Mouse (Mus musculus) liver, embryonic 14.5 days (tissue): ENCODE measurements at regions not wholly inside any gene's neighbourhood (a gene's known extent, or its start where the extent isn't known, plus 50 kb on each side); places are given as distances from the start of the nearest gene placed in this dataset.

Source experiments
- ATAC-seq: fragments of 200-750 bp; cut with Nextera tagmentation; 2 replicates; pipeline ENCODE4 v1.8.0; 2017; ENCODE audit warnings: moderate number of reproducible peaks, mild to moderate bottlenecking, moderate library complexity; ENCODE audit not compliant: insufficient read depth
- DNase-seq, 3 experiments: peaks; one replicate each; pipeline ENCODE4 v3.0.0-alpha.2; 2012 to 2013; ENCODE audit warnings: low read depth in 3 of 3, low spot score in 3 of 3
- H3K27ac ChIP-seq: fragments of 300-500 bp; sonication (generic); 2 replicates; pipeline ENCODE4 v1.5.1; 2014; ENCODE audit warnings: moderate library complexity, mild to moderate bottlenecking, control low read depth, inconsistent platforms
- H3K27me3 ChIP-seq: fragments of 300-500 bp; sonication (generic); 2 replicates; pipeline ENCODE4 v1.6.1; 2014; ENCODE audit warnings: mild to moderate bottlenecking, low read length, moderate library complexity; ENCODE audit not compliant: control insufficient read depth, insufficient read depth
- H3K36me3 ChIP-seq: fragments of 300-500 bp; sonication (generic); replicated peaks from 2 replicates; pipeline ENCODE4 v1.6.1; 2014; ENCODE audit warnings: low read depth; ENCODE audit not compliant: control insufficient read depth, insufficient read depth
- H3K4me1 ChIP-seq, 2 experiments: fragments of 200-500 bp in 1 of 2; fragments of 300-500 bp in 1 of 2; sonication (generic) in 1 of 2; replicated peaks; 2 replicates each; pipeline ENCODE4 v1.6.1; 2012 to 2014; ENCODE audit warnings: antibody characterized with exemption in 1 of 2, inconsistent platforms in 1 of 2, low read length in 1 of 2; ENCODE audit not compliant: control insufficient read depth in 2 of 2, insufficient read depth in 2 of 2
- H3K4me2 ChIP-seq: fragments of 300-500 bp; sonication (generic); 2 replicates; pipeline ENCODE4 v1.6.1; 2014; ENCODE audit warnings: low read depth, mild to moderate bottlenecking, control low read depth, moderate library complexity
- H3K4me3 ChIP-seq, 2 experiments: fragments of 200-500 bp in 1 of 2; fragments of 300-500 bp in 1 of 2; sonication (generic) in 1 of 2; 2 replicates each; pipeline ENCODE4 v1.5.1; 2012 to 2014; ENCODE audit warnings: low read depth in 2 of 2, low read length in 2 of 2, mild to moderate bottlenecking in 2 of 2, control low read depth in 1 of 2, inconsistent platforms in 1 of 2, moderate library complexity in 1 of 2; ENCODE audit not compliant: insufficient read depth in 1 of 2
- H3K9ac ChIP-seq: fragments of 300-500 bp; sonication (generic); replicated peaks from 2 replicates; pipeline ENCODE4 v1.6.1; 2014; ENCODE audit warnings: mild to moderate bottlenecking, control low read depth, moderate library complexity
- H3K9me3 ChIP-seq: fragments of 300-500 bp; sonication (generic); 2 replicates; pipeline ENCODE4 v1.6.1; 2016; ENCODE audit warnings: low read length, mixed read lengths; ENCODE audit not compliant: control insufficient read depth
- CTCF ChIP-seq: IDR thresholded peaks from 2 replicates; pipeline ENCODE4 v1.5.1; 2016; ENCODE audit warnings: antibody characterized with exemption, low read depth, control low read depth
- EP300 ChIP-seq: IDR thresholded peaks from 2 replicates; pipeline ENCODE4 v1.6.1; 2016; ENCODE audit warnings: antibody characterized with exemption, low read depth
- WGBS: fragments of 180-500 bp; shearing (Covaris S2); extraction: QIAGEN DNeasy Blood & Tissue Kit; methylation state at CpG from one replicate; pipeline ENCODE4 v1.1.7; 2014; ENCODE audit not compliant: insufficient replicate concordance; 5-methylcytosine and 5-hydroxymethylcytosine counted together

DNA sequence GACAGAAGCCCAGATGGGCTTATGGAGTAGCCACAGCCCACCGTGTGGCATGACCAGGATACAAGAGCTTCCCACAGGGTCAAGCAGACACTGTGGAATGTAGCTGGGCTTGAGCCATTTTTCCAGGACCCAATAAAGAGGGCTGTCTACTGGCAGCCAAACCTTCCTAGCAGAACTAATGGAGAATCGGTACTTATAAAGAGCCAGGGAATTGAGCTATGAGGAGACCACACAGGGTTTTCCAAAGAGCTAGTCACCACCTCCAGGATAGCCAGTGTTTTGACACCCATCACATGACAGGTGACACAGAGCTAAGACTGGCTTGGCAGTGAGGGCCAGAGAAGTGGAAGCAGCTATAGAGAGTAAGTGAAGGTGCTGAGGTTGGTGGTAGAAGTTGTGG lies 149.9 kb downstream of the Map2k4 start:
- Histone ChIP-seq H3K27ac (no peak overlapping the region), H3K27me3 (no peaks in the 10 kb centered on the region), H3K4me3 (no peak overlapping the region), H3K4me2 (no peak overlapping the region), H3K4me1 (no peaks in the 10 kb centered on the region), H3K9ac (no peak overlapping the region), H3K9me3 (no peaks in the 10 kb centered on the region), H3K36me3 (no peaks in the 10 kb centered on the region)
- ATAC-seq (no peak), DNase-seq (no peak)
- TF ChIP-seq EP300 (no peak), CTCF (no peak)
- 71% methylated on average over 2 of the region's 2 CpGs for WGBS

DNA sequence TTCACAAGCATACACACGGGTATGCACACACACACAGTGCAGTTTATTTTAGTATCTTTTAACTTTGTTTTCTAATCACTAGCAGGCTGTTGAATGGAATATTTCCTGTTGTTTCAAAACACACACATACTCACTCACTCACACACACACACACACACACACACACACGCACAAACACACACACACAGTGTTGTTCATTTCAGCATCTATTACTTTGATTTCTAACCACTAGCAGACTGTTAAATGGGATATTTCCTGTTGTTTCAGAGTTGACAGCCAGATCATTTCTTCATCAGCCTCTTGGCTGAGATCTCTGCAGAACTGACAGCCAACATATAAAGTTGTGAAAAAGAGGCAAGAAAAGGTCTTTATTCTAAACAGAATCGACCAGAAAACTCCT lies 150.9 kb downstream of the Map2k4 start:
- Histone ChIP-seq H3K9me3 (no peaks in the 10 kb centered on the region), H3K27me3 (no peaks in the 10 kb centered on the region), H3K4me2 (no peak overlapping the region), H3K36me3 (no peaks in the 10 kb centered on the region), H3K9ac (no peak overlapping the region), H3K4me3 (no peak overlapping the region), H3K4me1 (no peaks in the 10 kb centered on the region), H3K27ac (no peak overlapping the region)
- 50% methylated on average over 3 of the region's 3 CpGs for WGBS
- TF ChIP-seq CTCF, result no peak
- no peak for DNase-seq
- ATAC-seq, result no peak

DNA sequence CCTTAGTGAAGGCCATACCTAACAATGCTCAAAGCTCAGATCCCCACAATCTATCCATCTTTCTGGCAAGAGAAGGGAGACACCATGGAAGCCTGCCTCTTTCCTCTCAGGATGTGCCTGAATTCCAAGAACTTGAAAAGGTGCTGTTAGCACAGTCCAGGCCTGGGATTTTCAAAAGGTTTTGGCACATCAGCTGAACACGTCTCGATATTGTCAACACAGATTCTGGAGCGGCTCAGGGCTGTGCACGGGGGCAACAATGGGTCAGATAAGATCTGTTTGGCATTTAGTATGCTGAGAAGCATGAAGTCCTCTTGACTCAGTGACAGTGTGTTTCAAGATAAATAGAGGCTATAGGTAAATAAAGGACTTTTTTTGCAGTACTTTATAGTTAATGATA lies 152.8 kb downstream of the Map2k4 start:
- Histone ChIP-seq H3K4me3 (no peak overlapping the region), H3K4me2 (no peak overlapping the region), H3K9me3 (no peaks in the 10 kb centered on the region), H3K27ac (no peak overlapping the region), H3K9ac (no peak overlapping the region), H3K27me3 (no peaks in the 10 kb centered on the region), H3K36me3 (no peaks in the 10 kb centered on the region), H3K4me1 (no peaks in the 10 kb centered on the region)
- TF ChIP-seq EP300, result no peak
- no peak for TF ChIP-seq CTCF
- WGBS, result 64% methylated on average over 4 of the region's 4 CpGs
- no peak for DNase-seq
- no peak for ATAC-seq

DNA sequence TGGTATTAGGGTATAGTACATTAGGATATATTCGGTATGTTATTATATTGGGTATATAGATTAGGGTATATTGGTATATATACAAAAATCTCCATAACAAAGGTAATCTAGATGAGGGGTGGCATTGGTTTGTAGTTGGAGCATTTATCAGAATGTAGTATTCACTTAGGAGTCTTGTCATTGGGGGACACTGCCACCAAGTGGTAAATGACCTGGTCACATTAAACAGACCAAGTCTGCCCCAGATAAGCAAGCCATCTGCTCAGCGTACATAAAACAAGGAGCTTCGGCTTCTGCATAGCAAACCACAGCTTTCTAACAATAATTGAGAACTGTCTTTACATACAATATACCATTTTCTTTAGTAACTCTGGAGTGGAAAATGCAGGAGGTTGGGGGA lies 156.9 kb downstream of the Map2k4 start:
- no peak for ATAC-seq
- no peaks in the 10 kb centered on the region for H3K27me3 ChIP-seq
- H3K4me2 ChIP-seq, result no peak overlapping the region
- no peak overlapping the region for H3K9ac ChIP-seq
- H3K4me3 ChIP-seq, result no peak overlapping the region
- no peak for DNase-seq
- H3K4me1 ChIP-seq, result peaks cover 6 to 8% of the 10 kb centered on the region in 2 experiments
- no peak for TF ChIP-seq EP300
- TF ChIP-seq CTCF, result peak; percentile 44
- H3K27ac ChIP-seq, result no peak overlapping the region
- 55% methylated on average over 3 of the region's 3 CpGs for WGBS
- H3K36me3 ChIP-seq, result no peaks in the 10 kb centered on the region
- H3K9me3 ChIP-seq, result no peaks in the 10 kb centered on the region

DNA sequence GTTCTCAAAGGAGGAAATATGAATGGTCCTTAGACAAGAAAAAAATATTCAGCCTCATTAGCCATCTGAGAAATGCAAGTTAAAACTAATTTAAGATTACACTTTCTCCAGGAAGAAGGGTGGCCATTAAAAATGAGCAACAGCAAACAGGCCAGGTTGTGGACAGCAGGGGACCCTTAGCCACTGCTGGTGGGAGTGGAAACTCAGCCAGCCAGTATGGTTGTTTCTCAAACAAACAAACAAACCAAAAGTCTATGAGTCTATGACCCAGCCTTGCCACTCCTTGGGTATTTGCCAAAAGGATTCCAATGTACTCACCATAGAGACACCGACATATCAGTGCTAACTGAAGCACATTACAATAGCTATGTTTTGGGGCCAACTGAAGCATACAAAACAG lies 157.7 kb downstream of the Map2k4 start:
- no peaks in the 10 kb centered on the region for H3K9me3 ChIP-seq
- 91% methylated on average over 1 of the region's 1 CpGs for WGBS
- H3K36me3 ChIP-seq, result no peaks in the 10 kb centered on the region
- DNase-seq (no peak), ATAC-seq (no peak)
- H3K27ac ChIP-seq, result no peak overlapping the region
- H3K4me1 ChIP-seq, result peaks cover 6 to 8% of the 10 kb centered on the region in 2 experiments
- no peak overlapping the region for H3K4me3 ChIP-seq
- no peak for TF ChIP-seq EP300
- no peak for TF ChIP-seq CTCF
- no peak overlapping the region for H3K4me2 ChIP-seq
- no peaks in the 10 kb centered on the region for H3K27me3 ChIP-seq
- H3K9ac ChIP-seq, result no peak overlapping the region

DNA sequence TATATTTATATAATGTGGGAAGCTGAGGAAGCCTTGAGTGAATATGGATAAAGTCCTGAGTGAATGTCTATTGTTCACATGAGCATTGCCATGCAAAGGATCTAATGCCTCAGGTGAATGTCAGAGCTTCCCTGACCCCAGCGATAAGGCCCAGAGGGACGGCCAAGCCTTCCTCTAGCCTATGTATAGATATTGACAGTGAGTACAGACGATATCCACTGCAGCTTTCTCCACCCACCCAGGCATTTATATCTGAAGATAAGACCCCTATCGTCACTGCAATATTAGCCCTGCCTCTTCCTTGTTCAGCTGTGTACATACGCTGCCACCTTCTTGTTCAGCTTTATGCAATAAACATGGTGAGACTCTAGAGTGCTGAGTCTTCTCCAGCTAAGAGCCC lies 158.8 kb downstream of the Map2k4 start:
- DNase-seq (peak in 1 of 3 experiments; percentile 3), ATAC-seq (peak; percentile 77)
- peaks cover 6 to 8% of the 10 kb centered on the region in 2 experiments for H3K4me1 ChIP-seq
- no peak overlapping the region for H3K27ac ChIP-seq
- no peak overlapping the region for H3K4me2 ChIP-seq
- H3K9ac ChIP-seq, result no peak overlapping the region
- TF ChIP-seq CTCF, result no peak
- no peak for TF ChIP-seq EP300
- H3K9me3 ChIP-seq, result no peaks in the 10 kb centered on the region
- H3K36me3 ChIP-seq, result no peaks in the 10 kb centered on the region
- H3K27me3 ChIP-seq, result no peaks in the 10 kb centered on the region
- 44% methylated on average over 5 of the region's 5 CpGs for WGBS
- H3K4me3 ChIP-seq, result no peak overlapping the region
